Mouse (Mus musculus): Measurements from ENCODE around the gene Gm17617. TPM values are rescaled to one million over a fixed set of nuclear protein-coding genes. Genes with fewer than 3 reads are reported as not detected.
"Not testable (repeated sequence)": the region's sequence is repeated elsewhere in the genome, so short reads cannot be mapped to it uniquely, and the experiment has no call there.

Gm17617 gene
- total and polyA plus RNA-seq, 3 experiments: not detected

DNA sequence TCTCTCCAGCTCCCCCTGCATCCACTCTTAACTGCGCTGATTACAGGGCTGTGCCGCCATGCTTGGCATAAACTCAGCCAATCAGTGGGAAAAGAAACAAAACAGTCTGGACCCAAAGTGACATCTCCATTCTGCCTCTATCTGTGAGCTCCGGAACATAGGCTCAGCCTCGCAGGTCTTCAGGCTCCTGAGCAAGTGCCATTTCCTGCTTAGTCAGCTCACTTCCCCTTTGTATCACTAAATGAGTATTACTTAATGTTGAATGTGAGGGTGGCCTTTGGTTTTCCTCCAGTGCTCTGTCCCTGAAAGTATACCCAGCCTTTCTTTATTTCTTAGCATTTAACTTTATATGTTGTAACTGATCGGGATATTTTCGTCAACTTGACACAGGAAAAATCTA lies 8.4 kb downstream of the Gm17617 start:
- no peak for DNase-seq

DNA sequence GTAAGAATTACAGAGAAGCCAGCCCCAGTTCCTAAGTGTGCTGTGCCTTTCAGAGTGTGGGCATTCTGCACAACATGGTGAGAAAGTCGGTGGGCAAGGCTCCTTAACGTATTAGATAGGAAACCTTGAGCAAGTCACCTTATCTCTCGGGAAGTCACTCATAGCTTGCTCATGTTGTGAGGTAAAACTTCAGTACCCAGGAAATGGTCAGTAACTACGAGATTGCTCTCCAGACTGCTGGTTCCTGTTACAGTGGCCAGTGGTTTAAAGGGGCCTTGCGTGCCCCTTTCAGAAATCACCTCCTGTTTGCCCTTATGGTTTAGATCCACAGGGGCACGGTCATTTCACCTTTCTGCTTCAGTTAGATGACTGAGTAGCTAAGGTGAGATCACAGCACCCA lies 19.0 kb downstream of the Gm17617 start:
- DNase-seq: no peak

DNA sequence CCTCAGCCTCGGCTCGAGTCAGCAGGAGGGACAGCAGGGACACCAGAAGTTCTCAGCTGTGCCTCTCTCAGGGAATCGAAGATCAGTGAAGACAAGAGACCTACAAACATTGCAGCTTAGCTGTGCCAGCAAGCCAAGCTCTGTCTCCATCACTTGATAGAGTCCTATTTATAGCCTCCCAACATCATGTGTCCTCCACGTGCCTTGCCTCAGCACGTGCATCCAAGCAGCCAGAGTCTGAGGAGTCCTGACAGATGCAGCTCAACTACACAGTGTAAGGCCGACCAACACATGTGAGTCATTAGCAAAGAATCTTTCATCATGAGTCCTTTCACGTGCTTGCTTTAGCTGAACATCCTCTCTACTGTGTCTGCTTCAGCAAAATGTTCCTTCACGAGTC lies 25.7 kb downstream of the Gm17617 start:
- DNase-seq: peak; percentile 89

DNA sequence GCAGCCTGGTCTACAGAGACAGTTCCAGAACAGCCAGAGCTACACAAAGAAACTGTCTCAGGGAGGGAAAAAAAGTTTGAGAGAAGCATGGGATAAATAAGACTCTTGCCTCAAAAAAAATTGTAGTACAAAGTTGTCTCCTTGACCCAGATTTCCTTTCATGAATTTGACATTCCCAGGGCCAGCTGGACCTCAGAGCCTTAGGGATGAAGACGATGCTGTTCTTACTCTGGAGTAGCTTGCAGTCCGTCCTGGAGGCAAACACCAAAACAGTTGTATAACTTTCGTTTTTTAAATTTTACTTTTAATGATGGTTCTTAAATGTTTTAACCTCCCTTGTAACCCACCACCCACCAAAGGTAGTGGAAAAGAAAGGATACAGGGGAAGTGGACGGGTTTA lies 26.2 kb downstream of the Gm17617 start:
- DNase-seq: peak; percentile 34

DNA sequence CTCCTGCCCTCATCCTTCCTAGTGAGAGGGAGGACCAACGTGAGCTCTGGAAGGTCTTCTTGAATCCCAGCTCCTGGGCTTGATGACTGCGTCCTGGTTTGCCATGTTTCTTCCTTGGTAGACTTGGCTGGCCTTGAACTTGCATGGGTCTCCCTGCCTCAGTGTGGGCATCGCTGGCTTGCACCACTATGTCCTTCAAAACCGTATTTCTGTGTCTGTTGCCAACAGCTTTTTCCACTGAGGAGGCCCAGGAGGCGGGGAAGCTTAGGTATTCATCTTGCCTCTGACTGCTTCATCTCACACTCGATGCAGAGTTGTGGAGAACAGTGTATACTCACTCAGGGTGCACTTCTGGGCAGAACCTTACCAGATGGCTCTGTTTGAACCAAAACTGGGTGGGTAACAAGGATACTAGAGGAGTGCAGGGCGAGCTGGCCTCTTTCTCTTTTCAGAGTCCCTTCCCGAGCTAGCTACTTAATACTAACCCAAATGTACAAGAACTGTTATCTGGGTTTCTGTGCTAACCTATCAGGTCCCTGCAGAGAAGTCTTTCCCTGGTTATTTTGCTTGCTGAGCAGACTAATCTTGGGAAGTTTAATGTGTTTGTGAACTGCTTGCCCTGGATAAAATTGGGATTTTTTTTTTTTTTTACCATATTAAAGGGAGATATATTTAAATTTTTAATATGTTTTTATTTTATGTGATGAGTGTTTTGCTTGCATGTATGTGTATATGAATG lies 27.2 kb downstream of the Gm17617 start:
- DNase-seq: peak; percentile 87

DNA sequence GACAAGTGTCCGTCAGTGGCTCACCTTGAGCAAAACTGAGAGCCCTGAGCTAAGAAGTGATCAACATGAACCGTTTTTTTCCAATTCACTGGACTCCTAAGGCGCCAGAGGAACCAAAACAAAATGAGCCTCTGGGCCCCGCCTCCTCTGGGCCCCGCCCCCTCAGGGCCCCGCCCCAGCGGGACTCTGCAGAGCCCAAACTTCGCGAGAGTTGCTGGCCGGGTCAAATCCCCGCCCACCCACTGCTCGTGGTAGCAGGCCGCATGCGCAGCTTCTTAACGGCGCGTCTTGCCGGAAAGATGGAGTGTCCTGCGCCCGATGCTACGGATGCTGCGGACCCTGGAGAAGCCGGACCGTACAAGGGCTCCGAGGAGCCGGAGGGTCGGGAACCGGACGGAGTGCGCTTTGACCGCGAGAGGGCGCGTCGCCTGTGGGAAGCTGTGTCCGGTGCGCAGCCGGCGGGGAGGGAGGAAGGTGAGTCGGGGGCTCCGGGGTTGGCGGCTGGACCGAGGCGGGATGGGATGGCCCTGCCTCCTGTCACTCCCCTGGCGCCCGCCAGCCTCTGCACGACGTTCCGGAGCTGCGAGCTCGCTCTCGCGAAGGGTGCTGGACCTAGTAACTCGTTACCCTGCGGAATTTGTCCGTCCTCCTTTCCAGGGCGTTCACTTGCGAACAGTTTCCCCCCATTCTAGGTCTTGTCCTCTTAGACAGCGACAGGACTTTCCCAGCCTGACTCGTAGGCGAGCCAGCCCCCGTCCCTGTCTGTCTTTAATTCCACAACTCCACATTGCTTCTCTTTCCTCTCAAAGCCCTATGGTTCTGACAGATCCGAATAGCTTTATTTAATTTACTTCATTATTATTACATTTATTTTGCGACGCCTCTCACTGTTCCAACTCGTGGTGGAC lies 28.0 kb downstream of the Gm17617 start, which contains the start of gene Zfp346:
Gene Zfp346 (plus strand): TSS at position 267 of the 908 bp plus-strand sequence.
- DNase-seq: peak; percentile 98

DNA sequence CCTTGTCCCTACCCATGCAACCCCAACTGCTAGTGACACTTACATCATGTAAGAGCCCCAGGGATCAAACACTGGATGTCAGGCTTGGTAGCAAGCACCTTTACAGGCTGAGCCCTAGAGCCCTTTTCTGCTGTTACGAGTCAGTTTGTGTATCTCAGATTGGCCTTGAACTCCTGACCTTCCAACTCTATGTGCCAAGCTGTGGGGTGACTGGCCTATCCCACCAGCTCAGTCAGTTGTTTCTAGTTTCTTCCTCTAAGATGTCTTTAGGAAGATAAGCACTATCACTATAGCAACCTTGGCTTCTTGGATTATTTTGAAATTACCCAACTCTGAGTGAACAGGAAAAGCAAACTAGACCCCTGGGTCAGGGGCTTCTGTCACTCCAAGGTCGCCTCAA lies 30.0 kb downstream of the Gm17617 start:
- no peak for DNase-seq

DNA sequence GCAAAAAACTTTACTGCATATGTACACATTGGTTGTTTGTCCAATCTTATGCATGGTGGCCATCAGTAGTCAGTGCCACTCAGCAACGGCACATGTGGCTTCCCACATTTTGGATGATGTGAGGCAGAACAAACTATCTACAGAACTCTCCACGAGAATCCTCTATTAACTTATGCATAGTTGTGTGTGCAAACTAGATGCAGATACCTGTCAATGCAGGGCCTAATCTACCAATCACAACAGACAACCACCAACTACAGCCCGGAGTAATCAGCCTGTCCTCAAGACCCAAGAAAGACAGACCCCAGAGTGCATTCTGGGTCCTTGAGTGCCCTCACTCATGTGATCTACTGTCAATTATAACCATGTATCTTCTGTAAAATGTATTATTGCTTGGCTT lies 31.0 kb downstream of the Gm17617 start:
- no peak for DNase-seq

DNA sequence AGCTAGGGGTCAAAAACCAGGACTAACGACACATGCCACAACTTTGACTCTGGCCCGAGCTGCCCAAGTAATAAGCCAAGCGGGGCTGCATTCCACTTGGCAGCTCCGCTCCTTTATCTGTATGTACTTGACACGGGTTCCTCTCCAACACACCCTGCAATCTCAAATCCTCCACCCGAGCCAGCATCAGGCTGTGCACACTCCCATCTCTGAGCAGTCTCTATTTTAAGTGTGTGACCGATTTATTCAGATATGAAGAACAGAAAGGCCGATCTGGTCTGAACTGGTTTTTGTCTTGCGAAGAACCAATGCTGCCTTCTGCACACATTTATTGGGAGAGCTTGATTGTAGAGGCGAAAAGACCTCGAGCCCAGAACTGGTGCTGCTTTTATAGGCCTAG lies 31.7 kb downstream of the Gm17617 start:
- DNase-seq: no peak

DNA sequence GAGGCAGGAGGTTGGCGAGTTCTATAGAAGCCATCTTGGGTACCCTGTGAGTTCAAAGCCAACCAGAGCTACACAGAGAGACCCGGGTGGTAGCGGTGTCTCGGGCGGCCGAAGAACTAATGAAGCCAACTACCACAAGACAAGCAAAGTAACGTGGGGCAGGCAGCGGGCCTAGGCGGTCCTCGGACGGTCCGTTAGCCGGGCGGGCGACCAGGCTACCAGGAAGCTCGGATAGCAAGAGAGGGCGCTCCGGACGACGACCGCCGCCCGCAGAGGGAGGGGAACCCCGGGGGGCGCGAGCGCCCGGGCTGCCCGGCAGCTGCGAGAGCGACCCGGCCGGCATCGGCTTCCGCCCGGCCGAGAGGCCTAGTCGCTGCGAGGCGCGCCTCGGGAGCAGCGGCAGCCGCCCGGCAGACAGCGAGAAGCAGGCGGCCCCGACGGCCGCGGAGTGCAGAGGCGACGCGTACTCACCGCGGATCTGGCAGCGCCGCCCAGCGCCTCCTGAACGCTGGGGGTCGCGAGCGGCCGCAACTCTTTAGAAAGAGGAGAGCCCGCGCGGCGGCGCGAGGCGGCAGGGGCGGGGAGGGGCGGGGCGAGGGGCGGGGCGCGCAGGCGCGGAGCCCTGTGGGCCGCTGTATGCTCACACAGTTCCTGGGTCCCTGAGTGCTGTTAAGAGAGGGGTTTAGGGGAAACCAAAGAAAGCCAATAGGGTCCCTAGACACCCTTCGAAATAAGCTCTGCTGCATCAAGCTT lies 33.4 kb downstream of the Gm17617 start, which contains the start of gene Uimc1:
Gene Uimc1 (minus strand): TSS at position 575 of the 753 bp plus-strand sequence.
- peak; percentile 92 for DNase-seq

DNA sequence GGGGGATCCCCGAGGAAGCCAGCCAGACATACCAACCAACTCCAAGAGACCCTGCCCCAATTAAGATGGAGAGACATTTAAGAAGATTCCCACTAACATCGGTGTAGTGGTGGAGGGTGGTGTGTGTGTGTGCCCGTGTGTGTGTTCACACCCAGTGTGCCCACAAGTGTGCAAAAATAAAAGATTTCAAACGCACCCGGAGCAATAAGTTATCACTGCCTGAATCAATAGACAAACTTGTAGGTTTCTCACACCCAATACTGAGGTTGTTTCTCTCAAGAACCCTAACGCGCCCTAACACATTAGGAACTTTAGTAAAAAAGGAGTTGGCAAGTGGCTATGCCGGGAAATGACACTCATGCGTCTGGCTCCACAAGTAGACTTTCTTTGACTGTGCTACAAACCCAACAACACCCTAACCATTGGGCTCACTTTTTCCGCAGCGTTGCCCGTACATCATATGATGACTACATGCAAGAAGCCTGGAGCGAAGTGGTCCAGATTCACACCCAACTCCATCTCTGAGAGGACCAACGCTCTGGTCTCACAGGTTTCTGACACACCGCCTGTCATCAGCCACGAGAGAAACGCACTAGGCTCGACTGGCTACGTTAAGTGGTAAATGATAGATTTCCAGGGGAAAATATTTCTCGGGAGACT lies 34.2 kb downstream of the Gm17617 start:
- DNase-seq: no peak

DNA sequence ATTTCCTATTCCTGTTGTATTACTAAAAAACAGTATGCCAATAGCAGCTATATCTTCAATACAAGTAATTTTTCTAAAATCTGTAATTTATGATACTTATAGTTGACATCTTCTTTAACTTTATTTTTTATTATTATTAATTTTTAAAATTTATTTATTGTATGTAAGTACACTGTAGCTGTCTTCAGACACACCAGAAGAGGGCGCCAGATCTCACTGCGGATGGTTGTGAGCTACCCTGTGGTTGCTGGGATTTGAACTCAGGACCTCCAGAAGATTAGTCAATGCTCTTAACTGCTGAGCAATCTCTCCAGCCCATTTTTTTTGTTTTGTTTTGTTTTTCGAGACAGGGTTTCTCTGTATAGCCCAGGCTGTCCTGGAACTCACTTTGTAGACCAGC lies 35.5 kb downstream of the Gm17617 start:
- DNase-seq: not testable (repeated sequence)

DNA sequence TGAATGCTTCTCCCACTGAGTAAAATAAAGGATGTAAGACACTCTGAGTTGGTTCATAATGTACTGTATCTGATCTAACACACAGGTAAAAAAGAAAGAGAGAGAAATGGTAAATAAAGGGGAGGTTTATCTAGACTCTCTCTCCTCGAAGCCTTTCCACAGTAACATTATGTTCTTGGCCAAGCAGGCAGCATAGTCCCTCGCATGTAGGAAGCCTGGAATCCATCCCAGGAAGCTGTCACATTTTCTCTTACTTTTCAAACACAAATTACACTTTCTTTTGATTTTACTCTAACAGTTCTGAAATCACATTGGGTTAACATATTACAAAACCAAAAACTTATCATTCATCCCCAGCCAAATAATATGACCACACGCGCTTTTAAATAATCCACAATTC lies 40.8 kb downstream of the Gm17617 start:
- no peak for DNase-seq

Other genes with a start within 250 kb of the Gm17617 start
- 1 to 10 TPM; 7.2 to 9.1 TPM for gene Unc5a, start 184.1 kb downstream of the Gm17617 start, total RNA-seq (2021)
- gene Unc5a, start 184.1 kb downstream of the Gm17617 start, polyA plus RNA-seq (2012; rRNA removed): 26.5 and 27.9 TPM in 2 replicates
- 1 to 10 TPM; 1.2 to 2.5 TPM for gene Hk3, start 112.2 kb downstream of the Gm17617 start, total RNA-seq (2021)
- gene Hk3, start 112.2 kb downstream of the Gm17617 start, polyA plus RNA-seq (2012; rRNA removed): 1.7 and 1.9 TPM in 2 replicates
- gene Uimc1, start 33.2 kb downstream of the Gm17617 start, total RNA-seq (2021): 10 to 100 TPM; 24.3 to 27.0 TPM
- 0.84 and 1.3 TPM in 2 replicates for gene Uimc1, start 33.2 kb downstream of the Gm17617 start, polyA plus RNA-seq (2012; rRNA removed)
- 10 to 100 TPM; 44.3 to 60.0 TPM for gene Zfp346, start 28.2 kb downstream of the Gm17617 start, total RNA-seq (2021)
- 25.5 and 30.6 TPM in 2 replicates for gene Zfp346, start 28.2 kb downstream of the Gm17617 start, polyA plus RNA-seq (2012; rRNA removed)
- 10 to 100 TPM; 29.4 to 41.2 TPM for gene Fgfr4, start 19.1 kb upstream of the Gm17617 start, total RNA-seq (2021)
- 46.5 and 82.7 TPM in 2 replicates for gene Fgfr4, start 19.1 kb upstream of the Gm17617 start, polyA plus RNA-seq (2012; rRNA removed)
- gene Nsd1, start 76.2 kb upstream of the Gm17617 start, total RNA-seq (2021): 10 to 100 TPM; 76.6 to 96.6 TPM
- gene Nsd1, start 76.2 kb upstream of the Gm17617 start, polyA plus RNA-seq (2012; rRNA removed): 10.6 and 13.9 TPM in 2 replicates
- 100 to 1,000 TPM; 160 to 164 TPM for gene Prelid1, start 187.0 kb upstream of the Gm17617 start, total RNA-seq (2021)
- gene Prelid1, start 187.0 kb upstream of the Gm17617 start, polyA plus RNA-seq (2012; rRNA removed): 279 and 328 TPM in 2 replicates
- gene Rab24, start 188.4 kb upstream of the Gm17617 start, total RNA-seq (2021): 10 to 100 TPM; 39.3 to 70.0 TPM
- 91.7 and 105 TPM in 2 replicates for gene Rab24, start 188.4 kb upstream of the Gm17617 start, polyA plus RNA-seq (2012; rRNA removed)
- 1 to 10 TPM; 1.2 to 1.7 TPM for gene Mxd3, start 196.3 kb upstream of the Gm17617 start, total RNA-seq (2021)
- gene Mxd3, start 196.3 kb upstream of the Gm17617 start, polyA plus RNA-seq (2012; rRNA removed): 5.5 and 6.4 TPM in 2 replicates
- 100 to 1,000 TPM; 111 to 119 TPM for gene Lman2, start 229.2 kb upstream of the Gm17617 start, total RNA-seq (2021)
- gene Lman2, start 229.2 kb upstream of the Gm17617 start, polyA plus RNA-seq (2012; rRNA removed): 90.6 and 113 TPM in 2 replicates
- under 1 TPM; 0.55 to 0.86 TPM for gene Rgs14, start 236.2 kb upstream of the Gm17617 start, total RNA-seq (2021)
- 1.3 and 1.7 TPM in 2 replicates for gene Rgs14, start 236.2 kb upstream of the Gm17617 start, polyA plus RNA-seq (2012; rRNA removed)